Mouse (Mus musculus): Measurements from ENCODE around the gene Hexim1. TPM values are rescaled to one million over a fixed set of nuclear protein-coding genes. Genes with fewer than 3 reads are reported as not detected.

Hexim1 gene
- total RNA-seq, 4 experiments from 2014 or later, result 15.1 to 25.6 (median 18.7) TPM

- DNase-seq (ENCODE audit: low spot score in 2 of 2), result no peak
These were observed 31.7 kb downstream of the Hexim1 start for GRCm38 (mm10) chr11:103147766-103148165.

- no peak for DNase-seq (ENCODE audit: low spot score in 2 of 2)
These were observed 33.7 kb downstream of the Hexim1 start for GRCm38 (mm10) chr11:103149771-103150170.

GRCm38 (mm10) chr11:103158621-103159478, 42.8 kb downstream of the Hexim1 start:
- peak; percentile 96 for DNase-seq (ENCODE audit: low spot score in 2 of 2)

- no peak for DNase-seq (ENCODE audit: low spot score in 2 of 2)
These were observed 44.7 kb downstream of the Hexim1 start for GRCm38 (mm10) chr11:103160738-103161137.

- DNase-seq (ENCODE audit: low spot score in 2 of 2), result no peak
These were observed 45.4 kb downstream of the Hexim1 start for GRCm38 (mm10) chr11:103161449-103161848.

- DNase-seq (ENCODE audit: low spot score in 2 of 2), result no peak
These were observed 46.1 kb downstream of the Hexim1 start for GRCm38 (mm10) chr11:103162132-103162531.

- no peak for DNase-seq (ENCODE audit: low spot score in 2 of 2)
These were observed 48.4 kb downstream of the Hexim1 start for GRCm38 (mm10) chr11:103164391-103164790.

- peak; percentile 51 to 60 for DNase-seq (ENCODE audit: low spot score in 2 of 2)
These were observed 52.8 kb downstream of the Hexim1 start for GRCm38 (mm10) chr11:103168690-103169390.

Other genes with a start within 250 kb of the Hexim1 start
- gene Eftud2, start 235.2 kb upstream of the Hexim1 start, total RNA-seq (2022), result 10 to 100 TPM; 19.9 to 25.3 (median 23.8) TPM
- not detected for gene Ccdc103, start 235.0 kb upstream of the Hexim1 start, total RNA-seq (2022)
- not detected for gene Fam187a, start 231.1 kb upstream of the Hexim1 start, total RNA-seq (2022)
- under 1 TPM in 2 of 4 experiments, not detected in 2; 0.11 to 0.36 TPM for gene Gfap, start 215.3 kb upstream of the Hexim1 start, total RNA-seq (2022)
- not detected for gene Kif18b, start 191.1 kb upstream of the Hexim1 start, total RNA-seq (2022)
- not detected for gene C1ql1, start 169.5 kb upstream of the Hexim1 start, total RNA-seq (2022)
- 10 to 100 TPM; 44.4 to 52.7 (median 50.5) TPM for gene Nmt1, start 88.0 kb upstream of the Hexim1 start, total RNA-seq (2022)
- gene Dcakd, start 87.9 kb upstream of the Hexim1 start, total RNA-seq (2022), result 10 to 100 TPM; 10.3 to 15.1 (median 13.0) TPM
- gene Plcd3, start 14.6 kb upstream of the Hexim1 start, total RNA-seq (2022), result 1 to 10 TPM; 5.0 to 5.9 (median 5.5) TPM
- 10 to 100 TPM; 25.6 to 46.5 (median 41.0) TPM for gene Acbd4, start 14.5 kb upstream of the Hexim1 start, total RNA-seq (2022)
- 1 to 10 TPM; 1.7 to 4.0 (median 2.8) TPM for gene Hexim2, start 16.2 kb downstream of the Hexim1 start, total RNA-seq (2022)
- 1 to 10 TPM; 2.2 to 3.9 (median 3.5) TPM for gene Fmnl1, start 54.9 kb downstream of the Hexim1 start, total RNA-seq (2022)
- gene 1700023F06Rik, start 92.3 kb downstream of the Hexim1 start, total RNA-seq (2022), result not detected
- not detected for gene Spata32, start 102.2 kb downstream of the Hexim1 start, total RNA-seq (2022)
- 1 to 10 TPM; 3.0 to 4.9 (median 4.2) TPM for gene Map3k14, start 151.2 kb downstream of the Hexim1 start, total RNA-seq (2022)
- gene Arhgap27, start 247.5 kb downstream of the Hexim1 start, total RNA-seq (2022), result 1 to 10 TPM; 2.5 to 4.7 (median 4.4) TPM

All from gastrocnemius, adult 8-10 months (tissue).